Mouse (Mus musculus) brain, embryonic 14.5 days (tissue): ENCODE data around the gene Znhit6.

Experiments
- CTCF ChIP-seq: fragments of 200-500 bp; IDR thresholded peaks from 2 replicates; pipeline ENCODE4 v1.5.1; 2012; ENCODE audit warnings: inconsistent platforms, mild to moderate bottlenecking, moderate library complexity, borderline replicate concordance; ENCODE audit not compliant: insufficient read depth, insufficient read length; ENCODE audit errors: extremely low read depth
- POLR2A ChIP-seq: fragments of 200-500 bp; IDR thresholded peaks from 2 replicates; pipeline ENCODE4 v1.6.1; 2012; ENCODE audit warnings: mild to moderate bottlenecking, inconsistent platforms, borderline replicate concordance; ENCODE audit not compliant: poor library complexity, insufficient read depth, insufficient read length, severe bottlenecking; ENCODE audit errors: extremely low read depth

- TF ChIP-seq CTCF (no peak), POLR2A (no peak)
Measured at GRCm38 (mm10) chr3:145651029-145651977, 75.3 kb downstream of the Znhit6 start.
